Mouse (Mus musculus): ENCODE results near the gene Pde11a.

The Pde11a gene

GRCm38 (mm10) chr2:76338215-76339156 is at the start of gene Pde11a:
TSS of gene Pde11a (minus strand) at chr2:76338774.
- DNase-seq (ENCODE audit: low spot score): no peak

- DNase-seq (ENCODE audit: low spot score): no peak
Observed at GRCm38 (mm10) chr2:76386531-76386930, 48.0 kb upstream of the Pde11a start.

- DNase-seq (ENCODE audit: low spot score): no peak
Observed at GRCm38 (mm10) chr2:76378646-76379045, 40.1 kb upstream of the Pde11a start.

GRCm38 (mm10) chr2:76374544-76375206 is 36.1 kb upstream of the Pde11a start:
- DNase-seq (ENCODE audit: low spot score): no peak

GRCm38 (mm10) chr2:76372244-76372643 is 33.7 kb upstream of the Pde11a start:
- no peak for DNase-seq (ENCODE audit: low spot score)

GRCm38 (mm10) chr2:76370656-76370922 is 32.0 kb upstream of the Pde11a start:
- DNase-seq (ENCODE audit: low spot score): no peak

- peak; percentile 76 for DNase-seq (ENCODE audit: low spot score)
Observed at GRCm38 (mm10) chr2:76369821-76370655, 31.5 kb upstream of the Pde11a start, which contains the start of gene Rbm45. TSS of gene Rbm45 (plus strand) at chr2:76369984.

- no peak for DNase-seq (ENCODE audit: low spot score)
Observed at GRCm38 (mm10) chr2:76368861-76369660, 30.5 kb upstream of the Pde11a start.

- peak; percentile 55 for DNase-seq (ENCODE audit: low spot score)
Observed at GRCm38 (mm10) chr2:76367188-76367922, 28.8 kb upstream of the Pde11a start.

- no peak for DNase-seq (ENCODE audit: low spot score)
Observed at GRCm38 (mm10) chr2:76365811-76366210, 27.2 kb upstream of the Pde11a start.

GRCm38 (mm10) chr2:76362111-76362510 is 23.5 kb upstream of the Pde11a start:
- DNase-seq (ENCODE audit: low spot score): no peak

- DNase-seq (ENCODE audit: low spot score): no peak
Observed at GRCm38 (mm10) chr2:76360226-76360625, 21.7 kb upstream of the Pde11a start, which contains the start of gene Cyct. TSS of gene Cyct (minus strand) at chr2:76360450.

- DNase-seq (ENCODE audit: low spot score): no peak
Observed at GRCm38 (mm10) chr2:76347839-76348238, 9.3 kb upstream of the Pde11a start.

GRCm38 (mm10) chr2:76342146-76342545 is 3.6 kb upstream of the Pde11a start:
- DNase-seq (ENCODE audit: low spot score): no peak

GRCm38 (mm10) chr2:76334596-76334995 is 4.0 kb downstream of the Pde11a start:
- DNase-seq (ENCODE audit: low spot score): no peak

- DNase-seq (ENCODE audit: low spot score): no peak
Observed at GRCm38 (mm10) chr2:76332161-76332805, 6.3 kb downstream of the Pde11a start.

- DNase-seq (ENCODE audit: low spot score): no peak
Observed at GRCm38 (mm10) chr2:76330081-76330480, 8.5 kb downstream of the Pde11a start.

GRCm38 (mm10) chr2:76326161-76326560 is 12.4 kb downstream of the Pde11a start:
- no peak for DNase-seq (ENCODE audit: low spot score)

- DNase-seq (ENCODE audit: low spot score): no peak
Observed at GRCm38 (mm10) chr2:76324463-76324862, 14.1 kb downstream of the Pde11a start.

GRCm38 (mm10) chr2:76323185-76323875 is 15.2 kb downstream of the Pde11a start:
- no peak for DNase-seq (ENCODE audit: low spot score)
